Comparison of ENCODE assay signal across 19 mouse cellular contexts in the genomic region with DNA sequence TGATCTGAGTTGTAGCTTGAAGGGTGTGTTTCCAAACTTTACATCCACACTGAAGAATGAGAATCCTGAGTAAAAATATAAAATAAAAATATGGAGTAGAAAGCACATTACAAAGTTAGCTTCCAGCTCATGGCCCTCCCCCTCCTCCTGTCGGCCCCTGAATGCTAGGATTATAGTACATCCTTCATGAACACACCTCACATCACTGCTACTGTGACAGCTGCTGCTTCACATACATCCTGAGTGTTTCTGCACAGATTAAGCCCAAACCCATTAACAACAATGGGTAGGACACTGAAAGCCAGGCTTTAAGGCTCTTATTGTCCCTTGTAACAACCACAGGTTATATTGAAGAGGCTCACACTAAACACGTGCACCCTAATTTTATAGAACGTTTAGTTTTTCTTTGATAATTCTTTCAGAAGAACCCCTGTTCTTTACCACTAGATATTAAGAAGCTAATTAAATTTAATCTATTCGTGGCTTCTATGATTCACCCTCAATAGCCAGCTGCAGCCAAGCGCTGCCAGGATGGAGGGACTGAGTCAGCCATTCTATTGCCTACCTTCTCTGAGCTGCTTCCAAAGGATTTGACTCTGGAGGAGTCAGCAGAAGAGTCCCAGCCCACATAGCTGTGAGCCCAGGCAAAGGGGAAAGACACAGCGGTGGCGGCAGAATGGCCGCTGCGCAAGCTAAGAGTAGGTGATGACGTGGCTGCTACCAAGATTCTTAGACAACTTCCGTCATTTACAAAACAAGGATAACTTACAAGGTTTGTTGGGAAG.
DNase-seq lines count a peak whose midpoint lies in the region; ATAC-seq and TF ChIP-seq lines count a peak whose summit lies in the region.
"Had no signal": no experiment of that assay in that cellular context is flagged by ENCODE, and none has a peak within 500 bp of the region (broad histone marks: within the 10 kb centered on the region; RNA-seq: fewer than 3 reads in every experiment).

No protein-coding gene starts in this region.

- 97% methylated on average over 11 of the region's 11 CpGs for WGBS in thymus, adult 2 months

- TF ChIP-seq CTCF in thymus, adult 2 months (IDR thresholded peaks at IDR 0.05; ENCODE audit: borderline replicate concordance, control insufficient read depth, extremely low read depth, insufficient read depth, low read length, poor library complexity): no peak

- H3K27ac ChIP-seq in thymus, adult 2 months (ENCODE audit: control insufficient read depth, insufficient read depth, low read length): no peak overlapping the region
- H3K27ac ChIP-seq: embryonic facial prominence, embryonic 13.5 days; forebrain, embryonic 10.5 days; heart, adult 2 months; heart, embryonic 15.5 days; hindbrain, embryonic 10.5 days; limb, embryonic 10.5 days; liver, embryonic 13.5 days; lung, embryonic 15.5 days; midbrain, embryonic 12.5 days had no signal

- TF ChIP-seq POLR2A in thymus, adult 2 months (IDR thresholded peaks at IDR 0.05; ENCODE audit: control insufficient read depth, extremely low read depth, insufficient read depth, low read length, poor library complexity): no peak

- no peaks in the 10 kb centered on the region for H3K36me3 ChIP-seq in thymus, adult 2 months (ENCODE audit: control insufficient read depth, insufficient read depth, low read length)
- H3K36me3 ChIP-seq: embryonic facial prominence, embryonic 13.5 days; forebrain, embryonic 10.5 days; heart, embryonic 15.5 days; hindbrain, embryonic 10.5 days; limb, embryonic 10.5 days; liver, embryonic 13.5 days; lung, embryonic 15.5 days; midbrain, embryonic 12.5 days had no signal

- H3K4me3 ChIP-seq in thymus, adult 2 months (ENCODE audit: control insufficient read depth, insufficient read depth, low read length): no peak overlapping the region
- H3K4me3 ChIP-seq: embryonic facial prominence, embryonic 13.5 days; forebrain, embryonic 10.5 days; heart, adult 2 months; heart, embryonic 15.5 days; hindbrain, embryonic 10.5 days; limb, embryonic 10.5 days; liver, embryonic 13.5 days; lung, embryonic 15.5 days; midbrain, embryonic 12.5 days had no signal

- ATAC-seq in frontal cortex, adult (ENCODE audit: low TSS enrichment): peak; percentile 82
- no peak for ATAC-seq in granulocyte monocyte progenitor cell, adult 5-6 weeks (replicated peaks; ENCODE audit: poor library complexity, severe bottlenecking)

- H3K27me3 ChIP-seq in thymus, adult 2 months (ENCODE audit: control insufficient read depth, insufficient read depth, low read length): no peaks in the 10 kb centered on the region
- H3K27me3 ChIP-seq: embryonic facial prominence, embryonic 13.5 days; heart, embryonic 15.5 days; liver, embryonic 13.5 days; lung, embryonic 15.5 days; midbrain, embryonic 12.5 days had no signal

- no peaks in the 10 kb centered on the region for H3K4me1 ChIP-seq in thymus, adult 2 months (replicated peaks; ENCODE audit: control insufficient read depth, insufficient read depth, low read length)
- H3K4me1 ChIP-seq: forebrain, embryonic 10.5 days; limb, embryonic 10.5 days; liver, embryonic 13.5 days; lung, embryonic 15.5 days had no signal

- no peak for DNase-seq in frontal cortex, postnatal 25 days (ENCODE audit: low spot score in 2 of 2)
- peak; percentile 52 for DNase-seq in right cerebral cortex, adult 18-20 months
- DNase-seq in right cerebral cortex, postnatal 36 days (ENCODE audit: low spot score in 2 of 2): no peak
- DNase-seq in adrenal gland, postnatal 14 days: peak; percentile 30
- peak; percentile 27 for DNase-seq in telencephalon, adult 2 months (ENCODE audit: low read depth, low spot score)
- DNase-seq in thymus, adult 2 months: no peak
- DNase-seq: heart, adult 2 months; liver, embryonic 13.5 days; retina, postnatal 1 day; spleen, adult 18-20 months had no signal

Comparison
In these comparisons a context has a peak if more than half of its experiments do, and no peak if none do; other contexts are left out.
1. DNase-seq: peak in right cerebral cortex, adult 18-20 months (single experiment), adrenal gland, postnatal 14 days (single experiment) and telencephalon, adult 2 months (single experiment); none in frontal cortex, postnatal 25 days (0 of 2), right cerebral cortex, postnatal 36 days (0 of 2) and thymus, adult 2 months (single experiment).